Mouse (Mus musculus) adrenal gland (tissue): Measurements from ENCODE around the gene Vmn1r85.
"Not testable (repeated sequence)": the region's sequence is repeated elsewhere in the genome, so short reads cannot be mapped to it uniquely, and the experiment has no call there.

Experiments used
- intact Hi-C: fragments of 180-260 bp; cut with DNase I; formaldehyde crosslinking; loops from one replicate; pipeline ENCODE4 v1.15.1; 2025
- long read RNA-seq, 2 experiments: library from polyadenylated mRNA; unstranded; transcript quantifications; one replicate each; pipeline ENCODE4 v2.0.0; 2020; ENCODE audit warnings: borderline replicate concordance in 1 of 2; ENCODE audit not compliant: insufficient replicate concordance in 1 of 2

Vmn1r85 gene
- long read RNA-seq, experiment 1: 0 reads
- long read RNA-seq, experiment 2: 0 reads

- intact Hi-C loops: no loop called here
Measured at GRCm38 (mm10) chr7:13095073-13095472, at the start of gene Vmn1r85. Vmn1r85 (minus strand) TSS chr7:13095173.

GRCm38 (mm10) chr7:13140057-13140456 is 45.1 kb upstream of the Vmn1r85 start, which contains the start of gene Vmn1r87:
Vmn1r87 (minus strand) TSS chr7:13140157.
- intact Hi-C loops: no loop called here

GRCm38 (mm10) chr7:13137340-13137739 is 42.4 kb upstream of the Vmn1r85 start:
- intact Hi-C loops: no loop called here

GRCm38 (mm10) chr7:13131856-13132255 is 36.9 kb upstream of the Vmn1r85 start:
- intact Hi-C loops: no loop called here

- intact Hi-C loops: not testable (repeated sequence)
Measured at GRCm38 (mm10) chr7:13123554-13124153, 28.7 kb upstream of the Vmn1r85 start.

GRCm38 (mm10) chr7:13119817-13120216 is 24.8 kb upstream of the Vmn1r85 start, which contains the start of gene Vmn1r86:
Vmn1r86 (minus strand) TSS chr7:13119917.
- intact Hi-C loops: no loop called here

- intact Hi-C loops: loop anchor here (5.0 kb wide), 1 partner anchor 440 kb away; no protein-coding TSS in a partner anchor
Measured at GRCm38 (mm10) chr7:13072293-13072692, 22.7 kb downstream of the Vmn1r85 start.

GRCm38 (mm10) chr7:13063399-13063798 is 31.6 kb downstream of the Vmn1r85 start:
- intact Hi-C loops: loop anchor here (5.0 kb wide), 1 partner anchor 224 kb away; no protein-coding TSS in a partner anchor

- intact Hi-C loops: no loop called here
Measured at GRCm38 (mm10) chr7:13059536-13059935, 35.4 kb downstream of the Vmn1r85 start.

- intact Hi-C loops: no loop called here
Measured at GRCm38 (mm10) chr7:13056913-13057700, 37.9 kb downstream of the Vmn1r85 start.

- intact Hi-C loops: no loop called here
Measured at GRCm38 (mm10) chr7:13054287-13055010, 40.5 kb downstream of the Vmn1r85 start, which contains the start of gene Mzf1. Mzf1 (minus strand) TSS chr7:13054764.

- intact Hi-C loops: no loop called here
Measured at GRCm38 (mm10) chr7:13053961-13054286, 41.0 kb downstream of the Vmn1r85 start.

- intact Hi-C loops: no loop called here
Measured at GRCm38 (mm10) chr7:13053501-13053900, 41.5 kb downstream of the Vmn1r85 start.

GRCm38 (mm10) chr7:13053001-13053400 is 42.0 kb downstream of the Vmn1r85 start:
- intact Hi-C loops: no loop called here

- intact Hi-C loops: loop anchor here (2.0 to 5.0 kb wide), 3 partner anchors 37 to 144 kb away; partner anchors contain the start of gene Rps5
Measured at GRCm38 (mm10) chr7:13046084-13046483, 48.9 kb downstream of the Vmn1r85 start.

GRCm38 (mm10) chr7:13044254-13044625 is 50.7 kb downstream of the Vmn1r85 start:
- intact Hi-C loops: no loop called here

GRCm38 (mm10) chr7:13043445-13044253 is 51.3 kb downstream of the Vmn1r85 start:
- intact Hi-C loops: no loop called here

GRCm38 (mm10) chr7:13043120-13043444 is 51.9 kb downstream of the Vmn1r85 start:
- intact Hi-C loops: no loop called here

GRCm38 (mm10) chr7:13042511-13042910 is 52.5 kb downstream of the Vmn1r85 start:
- intact Hi-C loops: no loop called here

GRCm38 (mm10) chr7:13041256-13041655 is 53.7 kb downstream of the Vmn1r85 start:
- intact Hi-C loops: no loop called here

- intact Hi-C loops: no loop called here
Measured at GRCm38 (mm10) chr7:13039181-13039580, 55.8 kb downstream of the Vmn1r85 start.
